Mouse (Mus musculus) cortical plate, adult 2 months (tissue): ENCODE data around the gene Dusp3.

Source experiments
- CTCF ChIP-seq: fragments of 200-500 bp; IDR thresholded peaks from 2 replicates; pipeline ENCODE4 v1.5.1; 2011; ENCODE audit warnings: mild to moderate bottlenecking, control low read depth, low read length; ENCODE audit not compliant: insufficient read depth; ENCODE audit errors: extremely low read depth
- POLR2A ChIP-seq: fragments of 200-500 bp; IDR thresholded peaks from 2 replicates; pipeline ENCODE4 v1.6.1; 2011; ENCODE audit warnings: mild to moderate bottlenecking, low read length, control low read depth; ENCODE audit not compliant: insufficient read depth; ENCODE audit errors: extremely low read depth

DNA sequence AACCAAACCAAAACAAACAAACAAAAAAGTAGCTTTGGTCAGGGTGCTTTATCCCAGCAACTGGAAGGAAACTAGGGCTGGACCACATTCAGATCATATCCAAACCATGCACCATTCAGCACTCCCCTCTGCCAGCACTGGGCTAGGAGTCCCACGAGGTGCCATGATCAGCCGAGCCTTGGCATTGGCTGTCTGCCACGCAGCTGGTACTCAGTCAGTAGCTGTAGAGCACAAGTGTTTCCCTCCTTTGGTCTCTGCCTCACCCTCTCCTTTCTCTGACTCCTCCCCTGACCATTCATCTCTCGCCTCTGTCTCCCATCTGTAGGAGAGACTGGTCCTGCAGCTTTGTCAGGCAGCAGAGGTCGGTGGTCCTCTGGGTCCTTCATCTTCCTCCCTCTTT is 29.3 kb downstream of the Dusp3 start:
- TF ChIP-seq CTCF: no peak
- no peak for TF ChIP-seq POLR2A
